Mouse (Mus musculus) 3T3-L1 (cell line): Measurements from ENCODE around the gene Fryl.
"Not testable (repeated sequence)": the region's sequence is repeated elsewhere in the genome, so short reads cannot be mapped to it uniquely, and the experiment has no call there.

Experiments used
- DNase-seq: peaks from one replicate; pipeline ENCODE4 v3.0.0-alpha.2; 2015; ENCODE audit warnings: low read depth, low spot score

The Fryl gene

DNA sequence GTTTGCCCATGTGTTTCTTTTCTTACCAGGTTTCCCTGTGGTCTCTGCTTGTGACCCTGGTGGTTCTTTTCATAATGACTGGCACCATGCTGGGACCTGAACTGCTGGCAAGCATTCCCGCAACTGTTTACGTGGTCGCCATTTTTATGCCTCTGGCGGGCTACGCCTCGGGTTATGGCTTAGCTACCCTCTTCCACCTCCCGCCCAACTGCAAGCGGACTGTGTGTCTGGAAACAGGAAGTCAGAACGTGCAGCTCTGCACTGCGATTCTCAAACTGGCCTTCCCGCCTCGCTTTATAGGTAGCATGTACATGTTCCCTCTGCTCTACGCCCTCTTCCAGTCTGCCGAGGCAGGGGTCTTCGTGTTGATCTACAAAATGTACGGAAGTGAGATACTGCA lies 244.6 kb downstream of the Fryl start:
- DNase-seq = not testable (repeated sequence)

DNA sequence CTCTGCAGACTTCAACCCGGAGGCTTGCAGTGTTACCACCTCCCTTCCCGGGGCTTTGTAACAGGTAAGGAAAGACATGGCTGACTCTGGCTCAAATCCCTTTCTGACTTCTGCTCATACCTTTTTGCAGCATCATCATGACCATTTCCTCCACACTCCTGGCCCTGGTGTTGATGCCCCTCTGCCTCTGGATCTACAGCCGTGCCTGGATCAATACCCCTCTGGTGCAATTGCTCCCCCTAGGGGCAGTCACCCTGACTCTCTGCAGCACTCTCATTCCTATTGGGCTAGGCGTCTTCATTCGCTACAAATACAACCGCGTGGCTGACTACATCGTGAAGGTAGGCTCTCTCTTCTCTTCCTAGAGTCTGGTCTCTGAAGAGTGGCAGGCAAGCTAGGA lies 248.2 kb downstream of the Fryl start:
- DNase-seq = not testable (repeated sequence)

DNA sequence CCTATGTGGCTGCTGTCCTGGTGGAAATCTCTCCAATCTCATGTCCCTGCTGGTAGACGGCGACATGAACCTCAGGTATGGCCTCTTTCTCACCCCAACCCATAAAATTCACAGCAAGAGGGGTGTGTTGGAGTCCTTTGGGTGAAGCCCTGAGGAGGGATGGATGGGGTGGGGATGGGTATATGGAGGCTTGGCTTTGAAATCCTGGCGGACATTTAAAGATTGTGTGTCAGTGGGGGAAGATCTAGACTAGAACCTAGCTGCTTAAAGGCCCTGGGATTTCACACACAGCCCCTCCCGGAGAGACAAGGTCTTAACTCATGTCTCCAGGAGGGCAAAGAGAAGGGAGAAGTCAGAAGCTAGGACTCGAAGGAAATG lies 248.8 kb downstream of the Fryl start:
- DNase-seq = no peak

DNA sequence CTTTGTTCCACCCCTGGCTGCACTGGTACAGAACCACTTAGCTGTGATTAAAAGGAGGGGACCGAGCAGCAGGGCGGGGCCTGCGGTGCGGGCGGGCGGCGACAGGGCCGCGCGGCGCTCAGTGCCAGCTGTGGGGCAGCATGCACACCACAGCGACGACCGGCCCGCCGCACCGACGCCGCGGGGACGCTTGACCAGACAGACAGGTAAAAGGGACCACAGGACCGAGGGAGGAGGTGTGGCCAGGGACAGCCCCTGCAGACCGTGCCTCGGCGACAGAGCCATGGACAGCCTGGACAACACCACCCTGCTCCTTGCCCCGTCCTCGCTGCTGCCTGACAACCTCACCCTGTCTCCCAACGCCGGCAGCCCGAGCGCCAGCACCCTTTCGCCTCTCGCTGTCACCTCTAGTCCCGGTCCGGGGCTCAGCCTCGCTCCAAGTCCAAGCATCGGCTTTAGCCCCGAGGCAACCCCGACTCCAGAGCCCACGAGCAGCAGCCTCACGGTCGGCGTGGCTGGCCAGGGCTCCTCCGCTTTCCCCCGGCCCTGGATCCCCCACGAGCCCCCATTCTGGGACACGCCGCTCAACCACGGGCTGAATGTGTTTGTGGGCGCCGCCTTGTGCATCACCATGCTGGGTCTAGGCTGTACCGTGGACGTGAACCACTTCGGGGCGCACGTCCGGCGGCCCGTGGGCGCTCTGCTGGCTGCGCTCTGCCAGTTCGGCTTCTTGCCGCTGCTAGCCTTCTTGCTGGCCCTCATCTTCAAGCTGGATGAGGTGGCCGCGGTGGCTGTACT lies 249.4 kb downstream of the Fryl start, which contains the start of gene Slc10a4:
TSS of gene Slc10a4 (plus strand) at position 100 of the 798 bp plus-strand sequence.
- DNase-seq = no peak

DNA sequence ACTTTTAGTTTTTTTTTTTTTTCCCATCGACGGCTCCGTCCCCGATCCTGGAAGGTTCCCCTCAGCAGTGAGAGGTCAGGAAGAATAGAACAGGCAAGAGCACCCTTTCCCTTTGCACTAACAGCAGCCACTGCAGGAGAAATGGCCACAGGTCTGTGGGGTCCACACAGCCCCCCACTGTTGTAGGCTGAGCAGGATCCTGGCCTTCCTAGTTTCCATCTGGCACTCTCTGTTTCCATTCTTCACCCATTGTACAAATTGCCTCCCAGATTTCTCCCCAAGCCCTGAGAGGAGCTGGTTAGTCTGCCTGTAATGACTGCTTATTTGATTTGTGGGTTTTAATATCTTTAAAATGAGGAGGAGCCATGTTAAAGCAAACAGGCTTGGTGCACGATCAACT lies 252.4 kb downstream of the Fryl start:
- DNase-seq = no peak

DNA sequence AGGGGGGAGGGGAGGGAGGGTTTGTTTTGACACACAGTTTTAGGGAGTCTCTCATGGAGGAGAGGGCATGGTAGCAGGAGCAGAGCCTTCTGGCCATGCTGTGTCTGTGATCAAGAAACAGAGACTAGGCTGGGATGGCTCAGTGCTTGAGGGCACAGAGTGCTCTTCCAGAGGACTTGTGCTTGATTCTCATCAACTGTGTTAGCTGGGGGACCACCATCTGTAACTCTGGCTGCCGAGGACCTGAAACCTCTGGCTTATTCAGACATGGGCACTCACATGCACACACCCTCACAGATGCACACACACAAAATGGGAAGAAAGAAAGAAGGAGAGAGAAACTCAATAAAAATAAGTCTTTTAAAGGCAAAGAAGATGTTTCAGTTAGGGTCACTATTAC lies 257.9 kb downstream of the Fryl start:
- DNase-seq = not testable (repeated sequence)

DNA sequence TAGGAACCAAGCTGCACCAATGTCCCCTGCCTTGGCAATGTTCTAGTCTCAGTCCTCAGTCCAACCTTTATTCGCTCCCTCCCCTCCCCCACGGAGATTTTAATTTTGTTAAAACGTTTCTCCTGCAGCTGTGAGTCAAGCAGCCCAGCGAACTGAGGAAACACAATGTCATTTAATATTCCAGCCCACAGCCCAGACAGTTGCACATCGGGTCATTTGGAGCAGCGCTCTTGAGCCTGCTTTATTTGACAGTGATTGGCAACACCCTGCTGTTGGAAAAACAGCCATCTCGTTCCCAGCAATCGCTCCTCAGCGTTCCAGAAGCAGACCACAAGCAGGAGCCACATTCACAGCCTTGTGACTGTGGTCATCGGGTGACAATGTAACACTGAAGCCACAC lies 261.0 kb downstream of the Fryl start:
- DNase-seq = no peak

DNA sequence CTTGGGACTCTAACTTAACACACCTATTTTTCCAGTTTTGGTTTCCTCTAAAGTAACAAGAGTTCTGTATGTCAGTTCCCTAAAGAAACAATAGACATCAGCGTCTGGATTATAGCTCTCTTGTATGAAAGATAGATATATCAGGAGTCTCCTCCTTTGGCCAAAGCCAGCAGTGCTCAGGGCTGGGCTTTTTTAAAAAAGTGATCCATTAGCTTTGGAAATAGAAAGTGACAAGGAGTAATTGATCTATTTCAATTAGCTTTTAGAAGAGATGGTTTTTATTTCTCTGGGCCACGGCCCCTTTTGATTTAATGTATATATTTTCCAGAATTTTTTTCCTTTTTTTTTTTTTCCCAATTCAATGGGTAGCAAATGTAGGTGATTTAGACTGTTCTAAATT lies 261.5 kb downstream of the Fryl start:
- no peak for DNase-seq

DNA sequence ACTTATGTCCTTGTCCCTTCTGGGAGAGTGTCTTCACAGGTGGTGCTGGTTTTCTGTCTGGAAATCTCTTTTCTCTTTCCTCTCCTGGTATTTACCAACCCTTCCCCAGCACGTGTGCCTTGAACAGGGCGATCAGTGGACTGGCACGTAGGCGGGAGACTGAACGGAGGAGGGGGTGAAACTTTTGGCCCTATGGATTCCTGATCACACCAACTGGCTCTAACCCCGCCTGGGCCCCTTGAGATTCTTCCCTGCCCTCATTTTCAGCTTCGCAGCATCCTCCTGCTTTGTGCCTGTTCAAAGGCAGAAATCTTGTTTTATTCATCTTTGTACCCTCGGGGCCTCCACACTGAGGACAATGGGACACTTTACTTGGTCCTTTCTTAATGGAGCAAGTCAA lies 262.0 kb downstream of the Fryl start:
- no peak for DNase-seq

DNA sequence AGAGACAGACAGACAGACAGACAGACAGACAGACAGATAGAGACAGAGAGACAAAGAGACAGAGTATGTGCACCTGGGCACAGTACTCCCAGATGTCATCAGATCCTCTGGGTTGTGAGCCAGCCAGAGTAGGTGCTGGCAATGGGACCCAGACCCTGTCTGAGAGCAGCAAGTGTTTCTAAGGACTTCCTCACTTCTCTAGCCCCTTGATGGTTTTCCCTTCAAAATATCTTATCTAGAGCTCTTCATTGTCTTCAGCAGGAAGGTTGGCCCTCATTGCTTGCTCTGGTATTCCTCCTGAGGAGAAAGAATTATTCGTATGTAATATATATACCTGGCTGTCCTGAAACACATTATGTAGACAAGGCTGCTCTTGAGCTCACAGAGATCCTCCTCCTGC lies 263.9 kb downstream of the Fryl start:
- DNase-seq = no peak

DNA sequence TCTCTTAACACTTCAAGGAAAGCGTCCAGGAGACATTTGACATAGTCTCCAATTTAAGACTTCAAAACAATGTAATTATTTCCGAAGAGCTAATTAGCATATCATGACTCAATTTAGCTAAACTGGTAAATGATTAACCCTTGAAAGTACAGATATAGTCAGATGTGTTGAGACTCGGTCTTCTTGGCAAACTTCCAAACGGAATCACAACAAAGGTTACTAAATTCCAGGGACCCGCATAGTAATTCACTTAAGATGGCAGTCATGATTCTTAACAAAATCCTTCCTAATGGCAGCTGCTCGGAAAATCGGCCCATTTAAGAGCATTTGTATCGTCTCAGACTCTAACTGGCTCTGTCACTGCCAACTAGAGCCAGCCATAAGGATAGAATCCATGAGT lies 266.7 kb downstream of the Fryl start:
- DNase-seq = no peak

DNA sequence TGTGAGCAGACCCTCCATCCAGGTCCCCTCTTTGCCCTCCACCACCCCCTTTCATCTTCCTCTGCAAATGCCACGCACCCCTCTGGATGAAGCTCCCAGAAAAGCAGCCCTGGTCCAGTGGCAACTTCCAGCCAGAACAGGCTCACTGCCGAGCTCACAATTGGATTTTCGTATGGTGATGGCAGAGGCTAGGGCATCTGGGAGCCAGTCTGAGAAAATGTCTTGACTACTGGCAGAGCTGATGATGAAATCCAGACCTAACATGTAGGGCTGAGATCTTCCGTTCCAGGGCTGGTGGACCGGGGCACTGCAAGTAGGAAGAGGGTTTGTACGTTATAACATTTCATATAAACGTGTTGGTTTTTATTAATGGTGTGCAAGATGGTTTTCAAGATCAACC lies 268.6 kb downstream of the Fryl start:
- DNase-seq = no peak

DNA sequence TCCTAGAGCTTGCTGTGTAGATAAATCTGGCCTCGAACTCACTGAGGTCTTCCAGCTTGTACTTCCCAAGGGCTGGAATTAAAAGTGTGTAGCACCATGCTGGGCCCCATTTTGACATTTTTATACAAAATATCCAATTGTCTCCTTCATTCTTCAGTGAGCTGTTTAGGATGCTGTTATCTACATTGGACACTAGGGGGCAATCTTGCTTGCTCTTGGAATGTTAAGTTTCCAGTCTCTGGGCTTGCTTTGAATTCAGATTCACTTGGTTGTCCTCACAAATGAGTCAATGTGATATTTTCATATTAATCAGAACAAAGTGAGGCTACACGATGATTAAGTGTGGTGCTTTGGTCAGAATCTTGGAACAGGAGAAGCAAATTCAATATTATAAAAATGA lies 272.3 kb downstream of the Fryl start:
- DNase-seq = peak; percentile 85

DNA sequence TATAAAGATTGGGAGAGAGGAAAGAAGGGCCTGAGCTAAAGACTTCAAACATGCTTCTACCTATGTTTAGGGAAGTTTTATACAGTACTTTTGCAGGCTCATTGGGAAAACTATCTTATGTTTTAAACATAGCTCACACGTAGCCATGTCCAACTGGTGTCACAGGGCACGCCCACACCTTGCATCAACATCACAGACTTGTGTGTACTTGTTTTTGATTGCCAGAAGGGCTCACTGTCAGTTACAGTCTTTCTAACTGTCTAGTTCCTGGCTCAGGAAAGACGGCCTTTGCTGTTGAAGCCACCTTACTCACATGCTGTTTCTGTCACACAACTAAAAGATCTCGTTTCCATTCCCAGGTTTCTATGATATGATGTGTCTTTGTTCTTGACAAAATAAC lies 279.9 kb downstream of the Fryl start:
- no peak for DNase-seq

DNA sequence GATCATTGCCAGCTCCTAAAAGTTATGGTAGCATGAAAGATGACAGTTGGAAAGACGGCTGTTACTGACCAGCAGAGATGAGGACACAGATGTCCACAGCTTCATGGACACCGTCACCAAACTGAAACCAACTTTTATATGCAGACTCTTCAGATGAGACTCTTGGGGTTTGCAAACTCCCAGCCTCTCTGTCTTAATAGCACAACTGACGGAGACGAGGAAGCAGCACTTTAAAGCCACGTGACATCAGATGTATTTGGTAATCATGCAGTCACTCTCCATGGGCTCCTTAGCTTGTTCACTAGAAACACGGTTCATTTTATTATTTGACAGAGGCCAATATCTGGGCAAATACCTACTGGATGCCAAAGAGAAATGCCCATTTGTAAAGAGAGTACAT lies 280.4 kb downstream of the Fryl start:
- no peak for DNase-seq

DNA sequence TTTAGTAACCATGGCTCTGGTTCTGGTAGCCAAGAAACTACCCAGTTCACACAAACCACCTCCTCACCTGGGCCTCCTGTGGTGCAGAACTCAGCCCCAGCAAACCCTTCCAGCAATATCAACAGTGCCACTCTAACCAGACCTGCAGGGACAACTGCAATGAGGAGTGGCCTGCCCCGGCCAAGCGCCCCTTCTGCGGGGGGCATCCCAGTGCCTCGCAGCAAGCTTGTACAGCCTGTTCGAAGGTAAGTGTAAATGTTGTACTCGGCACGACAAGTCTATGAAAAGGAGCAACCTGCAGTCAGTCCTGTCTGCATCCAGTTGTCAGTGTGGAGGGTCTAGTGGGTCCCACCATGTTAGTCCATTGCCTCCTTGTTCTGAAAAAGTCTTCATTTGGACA lies 281.8 kb downstream of the Fryl start, which contains the start of gene Gm10135:
TSS of gene Gm10135 (minus strand) at position 101 of the 400 bp plus-strand sequence.
- no peak for DNase-seq

DNA sequence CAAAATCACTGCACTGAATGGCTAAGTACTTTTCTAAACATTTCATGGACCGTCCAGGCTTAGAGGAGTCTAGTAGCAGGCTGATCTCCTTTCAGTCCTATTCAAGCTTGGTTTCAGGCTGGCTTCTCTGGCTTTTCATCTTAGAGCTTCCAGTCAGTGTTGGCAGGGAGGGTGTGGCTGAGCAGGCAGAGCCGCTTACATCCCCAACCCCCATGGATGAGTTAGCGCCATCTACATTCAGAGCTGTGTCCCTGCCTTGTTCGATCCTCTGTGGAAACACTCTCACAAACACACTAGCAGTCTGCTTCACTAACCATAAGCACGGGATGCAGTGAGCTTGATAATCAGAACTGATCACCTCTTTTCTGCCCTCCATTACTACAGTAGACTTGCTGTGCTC lies 283.5 kb downstream of the Fryl start:
- DNase-seq = no peak

DNA sequence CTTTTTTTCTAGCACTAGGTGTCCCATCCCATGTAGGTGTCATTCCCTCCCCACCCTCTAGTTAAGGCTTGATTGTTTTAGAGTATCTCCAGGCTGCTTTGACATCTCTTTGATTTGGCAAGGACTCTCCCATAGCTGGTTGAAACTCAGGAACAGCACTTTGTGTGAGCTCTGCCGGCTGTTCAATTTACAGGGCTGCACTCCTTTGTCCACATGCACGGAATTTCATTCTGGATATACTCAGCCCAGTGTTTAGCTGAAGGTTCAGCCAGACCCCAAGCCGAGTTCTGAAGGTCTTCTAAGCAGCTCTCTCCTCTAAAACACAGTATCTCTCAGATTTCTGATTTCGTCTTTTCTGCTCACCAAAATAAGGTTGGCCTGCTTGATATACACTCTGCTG lies 284.0 kb downstream of the Fryl start:
- no peak for DNase-seq
